Mouse (Mus musculus): ENCODE measurements around the gene Tnfrsf13c. TPM values are rescaled to one million over a fixed set of nuclear protein-coding genes. Genes with fewer than 3 reads are reported as not detected.
A peak's percentile ranks its signal among the peaks of the same experiment; 100 is the strongest.

The Tnfrsf13c gene
- total RNA-seq, 1 experiment from 2014 or later, result 1.0 TPM

- DNase-seq, result no peak
These were observed 40.6 kb downstream of the Tnfrsf13c start for GRCm38 (mm10) chr15:82183596-82183995.

GRCm38 (mm10) chr15:82182311-82182710 is 41.9 kb downstream of the Tnfrsf13c start:
- no peak for DNase-seq

GRCm38 (mm10) chr15:82181131-82181530 is 43.0 kb downstream of the Tnfrsf13c start:
- DNase-seq, result no peak

GRCm38 (mm10) chr15:82177743-82178290 is 46.4 kb downstream of the Tnfrsf13c start:
- DNase-seq, result no peak

GRCm38 (mm10) chr15:82175091-82175490 is 49.1 kb downstream of the Tnfrsf13c start:
- DNase-seq, result peak; percentile 36

- no peak for DNase-seq
These were observed 51.5 kb downstream of the Tnfrsf13c start for GRCm38 (mm10) chr15:82172648-82173047.

Small RNA genes within 50 kb of the gene (microRNA-seq; reads per million reads assigned to microRNA genes)
- 14.5 to 24.3 reads per million in 2 experiments for gene Mir33

Other genes with a start within 250 kb of the Tnfrsf13c start
- gene 1700029P11Rik, start 243.8 kb downstream of the Tnfrsf13c start, total RNA-seq (2021), result not detected in 2 replicates
- 120 and 140 TPM in 2 replicates for gene Xrcc6, start 236.5 kb downstream of the Tnfrsf13c start, total RNA-seq (2021)
- 68.4 and 74.8 TPM in 2 replicates for gene Desi1, start 190.5 kb downstream of the Tnfrsf13c start, total RNA-seq (2021)
- 79.0 and 82.3 TPM in 2 replicates for gene Snu13, start 176.8 kb downstream of the Tnfrsf13c start, total RNA-seq (2021)
- not detected in 2 replicates for gene 4930407I10Rik, start 165.2 kb downstream of the Tnfrsf13c start, total RNA-seq (2021)
- 1.8 and 2.1 TPM in 2 replicates for gene Mei1, start 154.4 kb downstream of the Tnfrsf13c start, total RNA-seq (2021)
- gene Ccdc134, start 96.4 kb downstream of the Tnfrsf13c start, total RNA-seq (2021), result 6.6 and 12.1 TPM in 2 replicates
- 46.9 and 49.2 TPM in 2 replicates for gene Srebf2, start 77.2 kb downstream of the Tnfrsf13c start, total RNA-seq (2021)
- gene Shisa8, start 11.6 kb downstream of the Tnfrsf13c start, total RNA-seq (2021), result 0.44 and 1.1 TPM in 2 replicates
- gene Cenpm, start 20.4 kb upstream of the Tnfrsf13c start, total RNA-seq (2021), result 10.9 and 12.2 TPM in 2 replicates
- gene 1500009C09Rik, start 28.0 kb upstream of the Tnfrsf13c start, total RNA-seq (2021), result 0.49 and 0.74 TPM in 2 replicates
- 6.0 and 6.1 TPM in 2 replicates for gene Sept3, start 50.5 kb upstream of the Tnfrsf13c start, total RNA-seq (2021)
- gene Wbp2nl, start 74.6 kb upstream of the Tnfrsf13c start, total RNA-seq (2021), result not detected in 2 replicates
- gene Naga, start 114.6 kb upstream of the Tnfrsf13c start, total RNA-seq (2021), result 59.5 and 62.1 TPM in 2 replicates
- gene Pheta2, start 114.6 kb upstream of the Tnfrsf13c start, total RNA-seq (2021), result 1.8 and 2.1 TPM in 2 replicates
- 177 and 179 TPM in 2 replicates for gene Smdt1, start 114.6 kb upstream of the Tnfrsf13c start, total RNA-seq (2021)
- 659 and 675 TPM in 2 replicates for gene Ndufa6, start 130.0 kb upstream of the Tnfrsf13c start, total RNA-seq (2021)
- gene Cyp2d22, start 155.9 kb upstream of the Tnfrsf13c start, total RNA-seq (2021), result 37.0 and 37.9 TPM in 2 replicates
- gene Cyp2d11, start 169.7 kb upstream of the Tnfrsf13c start, total RNA-seq (2021), result 0.23 TPM in 1 of 2 replicates, not detected in the other
- gene Cyp2d10, start 182.8 kb upstream of the Tnfrsf13c start, total RNA-seq (2021), result 2.2 and 47.2 TPM in 2 replicates
- 0.64 and 4.3 TPM in 2 replicates for gene Cyp2d9, start 209.1 kb upstream of the Tnfrsf13c start, total RNA-seq (2021)

Measured in adrenal gland, postnatal 14 days (tissue).